Mouse (Mus musculus) small intestine, adult 2 months (tissue): ENCODE results near the gene Rnf19b. TPM values are rescaled to one million over a fixed set of nuclear protein-coding genes. Genes with fewer than 3 reads are reported as not detected.

Source experiments
- H3K27ac ChIP-seq: fragments of 200-500 bp; 2 replicates; pipeline ENCODE4 v1.5.1; 2012; ENCODE audit warnings: low read depth, low read length, control low read depth, inconsistent platforms; ENCODE audit not compliant: insufficient read depth
- H3K27me3 ChIP-seq: fragments of 200-500 bp; 2 replicates; pipeline ENCODE4 v1.6.1; 2012; ENCODE audit warnings: mild to moderate bottlenecking, moderate library complexity, low read length, inconsistent platforms; ENCODE audit not compliant: control insufficient read depth, insufficient read depth
- H3K36me3 ChIP-seq: fragments of 200-500 bp; 2 replicates; pipeline ENCODE4 v1.6.1; 2012; ENCODE audit warnings: mild to moderate bottlenecking, low read length, control low read depth, inconsistent platforms; ENCODE audit not compliant: control insufficient read depth, insufficient read depth
- H3K4me1 ChIP-seq: fragments of 200-500 bp; 2 replicates; pipeline ENCODE4 v1.6.1; 2012; ENCODE audit warnings: low read length, inconsistent platforms, mixed read lengths; ENCODE audit not compliant: control insufficient read depth, insufficient read depth, insufficient read length
- H3K4me3 ChIP-seq: fragments of 200-500 bp; 2 replicates; pipeline ENCODE4 v1.5.1; 2012; ENCODE audit warnings: low read depth, mild to moderate bottlenecking, control low read depth, inconsistent platforms, low read length, moderate library complexity
- CTCF ChIP-seq: fragments of 200-500 bp; IDR thresholded peaks from 2 replicates; pipeline ENCODE4 v1.5.1; 2012; ENCODE audit warnings: low read depth, mild to moderate bottlenecking, control low read depth, inconsistent platforms, low read length, moderate library complexity, mixed read lengths; ENCODE audit not compliant: insufficient replicate concordance, insufficient read length; ENCODE audit errors: extremely low read depth
- POLR2A ChIP-seq: fragments of 200-500 bp; IDR thresholded peaks from 2 replicates; pipeline ENCODE4 v1.6.1; 2012; ENCODE audit warnings: low read depth, mild to moderate bottlenecking, control low read depth, inconsistent platforms, low read length, moderate library complexity
- WGBS: fragments of 180-500 bp; shearing (Covaris S2); methylation state at CpG from one replicate; pipeline ENCODE4 v1.1.7; 2018; 5-methylcytosine and 5-hydroxymethylcytosine counted together
- polyA plus RNA-seq: library from polyadenylated mRNA; depleted of rRNA; stranded (reverse); fragments of >200 nt; gene quantifications from 2 replicates; pipeline ENCODE4 v1.2.3, GENCODE M21; 2012

The Rnf19b gene
- polyA plus RNA-seq, 1 experiment, result 218 TPM

GRCm38 (mm10) chr4:129119708-129120107, 61.6 kb downstream of the Rnf19b start:
- TF ChIP-seq CTCF (no peak), POLR2A (no peak)
- WGBS, result 75% methylated on average over 10 of the region's 10 CpGs
- Histone ChIP-seq H3K4me3 (no peak overlapping the region), H3K27ac (no peak overlapping the region), H3K36me3 (no peaks in the 10 kb centered on the region), H3K4me1 (no peaks in the 10 kb centered on the region; the same call in 1 of the 2 replicates), H3K27me3 (peaks cover 29% of the 10 kb centered on the region)

- Histone ChIP-seq H3K4me3 (peak overlapping the region; percentile 33), H3K4me1 (peaks cover 2% of the 10 kb centered on the region), H3K36me3 (no peaks in the 10 kb centered on the region), H3K27ac (no peak overlapping the region), H3K27me3 (peaks cover 29% of the 10 kb centered on the region)
- TF ChIP-seq CTCF (0 out of 2 replicates have a peak, but pooled peaks have one; percentile 11), POLR2A (no peak)
- 3% methylated on average over 59 of the region's 59 CpGs for WGBS
Measured at GRCm38 (mm10) chr4:129120520-129121445, 62.7 kb downstream of the Rnf19b start.

- no peak for TF ChIP-seq CTCF
- TF ChIP-seq POLR2A, result no peak
- H3K36me3 ChIP-seq, result no peaks in the 10 kb centered on the region
- 4% methylated on average over 17 of the region's 17 CpGs for WGBS
- H3K27ac ChIP-seq, result no peak within 1 kb of the TSS
- H3K4me3 ChIP-seq, result peak within 1 kb of the TSS; percentile 33
- peaks cover 3% of the 10 kb centered on the region for H3K4me1 ChIP-seq
- H3K27me3 ChIP-seq, result peaks cover 29% of the 10 kb centered on the region
Measured at GRCm38 (mm10) chr4:129121569-129122086, 63.6 kb downstream of the Rnf19b start, which contains the start of gene Hpca. Gene Hpca, minus strand, starts transcription at chr4:129122036.

- Histone ChIP-seq H3K27me3 (peaks cover 29% of the 10 kb centered on the region), H3K36me3 (no peaks in the 10 kb centered on the region), H3K27ac (no peak overlapping the region), H3K4me3 (no peak overlapping the region), H3K4me1 (peaks cover 3% of the 10 kb centered on the region)
- TF ChIP-seq POLR2A (no peak), CTCF (no peak)
- 23% methylated on average over 9 of the region's 9 CpGs for WGBS
Measured at GRCm38 (mm10) chr4:129122107-129122506, 64.0 kb downstream of the Rnf19b start.

- Histone ChIP-seq H3K27ac (no peak overlapping the region), H3K4me1 (peaks cover 3% of the 10 kb centered on the region), H3K36me3 (no peaks in the 10 kb centered on the region), H3K4me3 (no peak overlapping the region), H3K27me3 (peaks cover 29% of the 10 kb centered on the region)
- no peak for TF ChIP-seq POLR2A
- TF ChIP-seq CTCF, result no peak
- WGBS, result 24% methylated on average over 8 of the region's 8 CpGs
Measured at GRCm38 (mm10) chr4:129122719-129123118, 64.6 kb downstream of the Rnf19b start.

- Histone ChIP-seq H3K27ac (no peak overlapping the region), H3K27me3 (peaks cover 29% of the 10 kb centered on the region), H3K4me1 (peaks cover 3% of the 10 kb centered on the region), H3K36me3 (no peaks in the 10 kb centered on the region), H3K4me3 (no peak overlapping the region)
- WGBS, result 14% methylated on average over 13 of the region's 13 CpGs
- TF ChIP-seq CTCF (no peak), POLR2A (no peak)
Measured at GRCm38 (mm10) chr4:129124652-129125146, 66.6 kb downstream of the Rnf19b start.
